Mouse (Mus musculus) thymus, adult 2 months (tissue): ENCODE measurements around the gene St7l. TPM values are rescaled to one million over a fixed set of nuclear protein-coding genes. Genes with fewer than 3 reads are reported as not detected.

ENCODE experiments used
- DNase-seq: peaks from one replicate; pipeline ENCODE4 v3.0.0; 2021
- H3K27ac ChIP-seq: fragments of 200-500 bp; 2 replicates; pipeline ENCODE4 v1.5.1; 2012; ENCODE audit warnings: low read length, control low read depth; ENCODE audit not compliant: control insufficient read depth, insufficient read depth
- H3K27me3 ChIP-seq: fragments of 200-500 bp; 2 replicates; pipeline ENCODE4 v1.6.1; 2012; ENCODE audit warnings: mild to moderate bottlenecking, low read length, moderate library complexity, mixed read lengths; ENCODE audit not compliant: control insufficient read depth, insufficient read depth
- H3K36me3 ChIP-seq: fragments of 200-500 bp; 2 replicates; pipeline ENCODE4 v1.6.1; 2012; ENCODE audit warnings: mild to moderate bottlenecking, low read length, moderate library complexity; ENCODE audit not compliant: control insufficient read depth, insufficient read depth
- H3K4me1 ChIP-seq: fragments of 200-500 bp; replicated peaks from 2 replicates; pipeline ENCODE4 v1.6.1; 2012; ENCODE audit warnings: low read length; ENCODE audit not compliant: control insufficient read depth, insufficient read depth
- H3K4me3 ChIP-seq: fragments of 200-500 bp; 2 replicates; pipeline ENCODE4 v1.5.1; 2012; ENCODE audit warnings: mild to moderate bottlenecking, low read length, control low read depth, moderate library complexity; ENCODE audit not compliant: control insufficient read depth, insufficient read depth
- CTCF ChIP-seq: fragments of 200-500 bp; IDR thresholded peaks from 2 replicates; pipeline ENCODE4 v1.5.1; 2012; ENCODE audit warnings: mild to moderate bottlenecking, control low read depth, low read length, moderate library complexity, borderline replicate concordance; ENCODE audit not compliant: control insufficient read depth, poor library complexity, insufficient read depth; ENCODE audit errors: extremely low read depth
- POLR2A ChIP-seq: fragments of 200-500 bp; IDR thresholded peaks from 2 replicates; pipeline ENCODE4 v1.6.1; 2012; ENCODE audit warnings: mild to moderate bottlenecking, low read length, control low read depth, moderate library complexity; ENCODE audit not compliant: control insufficient read depth, poor library complexity, insufficient read depth; ENCODE audit errors: extremely low read depth
- WGBS: fragments of 180-500 bp; shearing (Covaris S2); methylation state at CpG from one replicate; pipeline ENCODE4 v1.1.7; 2018; 5-methylcytosine and 5-hydroxymethylcytosine counted together
- polyA plus RNA-seq: library from polyadenylated mRNA; depleted of rRNA; stranded (reverse); fragments of >200 nt; gene quantifications from 2 replicates; pipeline ENCODE4 v1.2.3, GENCODE M21; 2012

Gene St7l
- polyA plus RNA-seq, 1 experiment = 13.6 TPM

GRCm38 (mm10) chr3:104950926-104951325, 87.1 kb downstream of the St7l start:
- Histone ChIP-seq H3K4me1 (no peaks in the 10 kb centered on the region), H3K27me3 (no peaks in the 10 kb centered on the region), H3K27ac (no peak overlapping the region), H3K36me3 (peaks cover 4% of the 10 kb centered on the region; the same call in 1 of the 2 replicates), H3K4me3 (no peak overlapping the region)
- TF ChIP-seq POLR2A = no peak
- TF ChIP-seq CTCF = no peak
- WGBS = 95% methylated on average over 12 of the region's 12 CpGs
- DNase-seq = no peak

GRCm38 (mm10) chr3:104952891-104953670, 89.3 kb downstream of the St7l start:
- no peak overlapping the region for H3K4me3 ChIP-seq
- no peak for DNase-seq
- TF ChIP-seq POLR2A (no peak), CTCF (no peak)
- WGBS = 97% methylated on average over 22 of the region's 23 CpGs
- no peaks in the 10 kb centered on the region for H3K4me1 ChIP-seq
- H3K27me3 ChIP-seq = no peaks in the 10 kb centered on the region
- H3K27ac ChIP-seq = no peak overlapping the region
- H3K36me3 ChIP-seq = no peaks in the 10 kb centered on the region

GRCm38 (mm10) chr3:104954137-104954536, 90.3 kb downstream of the St7l start:
- WGBS = 94% methylated on average over 3 of the region's 3 CpGs
- Histone ChIP-seq H3K27me3 (no peaks in the 10 kb centered on the region), H3K4me3 (no peak overlapping the region), H3K27ac (no peak overlapping the region), H3K4me1 (no peaks in the 10 kb centered on the region), H3K36me3 (no peaks in the 10 kb centered on the region)
- TF ChIP-seq CTCF = no peak
- no peak for TF ChIP-seq POLR2A
- DNase-seq = no peak

GRCm38 (mm10) chr3:104954551-104954950, 90.7 kb downstream of the St7l start:
- no peak for TF ChIP-seq CTCF
- TF ChIP-seq POLR2A = no peak
- Histone ChIP-seq H3K36me3 (no peaks in the 10 kb centered on the region), H3K4me1 (no peaks in the 10 kb centered on the region), H3K4me3 (no peak overlapping the region), H3K27me3 (no peaks in the 10 kb centered on the region), H3K27ac (no peak overlapping the region)
- WGBS = 99% methylated on average over 15 of the region's 15 CpGs
- no peak for DNase-seq

- DNase-seq = no peak
- peaks cover 8% of the 10 kb centered on the region for H3K27me3 ChIP-seq
- no peak overlapping the region for H3K27ac ChIP-seq
- peaks cover 2% of the 10 kb centered on the region; the same call in 1 of the 2 replicates for H3K4me1 ChIP-seq
- TF ChIP-seq POLR2A (no peak), CTCF (no peak)
- no peak overlapping the region for H3K4me3 ChIP-seq
- no peaks in the 10 kb centered on the region for H3K36me3 ChIP-seq
- WGBS = 93% methylated on average over 6 of the region's 6 CpGs
Observed at GRCm38 (mm10) chr3:104956131-104956581, 92.4 kb downstream of the St7l start.

GRCm38 (mm10) chr3:104960026-104961000, 96.5 kb downstream of the St7l start:
- whole genome bisulfite sequencing = 28% methylated on average over 19 of the region's 19 CpGs
- no peaks in the 10 kb centered on the region for H3K36me3 ChIP-seq
- H3K4me3 ChIP-seq = no peak overlapping the region
- DNase-seq = no peak
- TF ChIP-seq CTCF = no peak
- TF ChIP-seq POLR2A = no peak
- H3K27ac ChIP-seq = no peak overlapping the region
- peaks cover 26% of the 10 kb centered on the region for H3K4me1 ChIP-seq
- peaks cover 15% of the 10 kb centered on the region for H3K27me3 ChIP-seq
